Mouse (Mus musculus) liver, postnatal 0 days (tissue): ENCODE results near the gene Vim. TPM values are rescaled to one million over a fixed set of nuclear protein-coding genes. Genes with fewer than 3 reads are reported as not detected.
"Not testable (repeated sequence)": the region's sequence is repeated elsewhere in the genome, so short reads cannot be mapped to it uniquely, and the experiment has no call there.

ENCODE experiments used
- ATAC-seq: fragments of 200-750 bp; cut with Nextera tagmentation; 2 replicates; pipeline ENCODE4 v1.8.0; 2017; ENCODE audit warnings: mild to moderate bottlenecking, moderate library complexity
- DNase-seq: peaks from one replicate; pipeline ENCODE4 v3.0.0-alpha.2; 2016
- H3K27ac ChIP-seq: fragments of 300-500 bp; sonication (generic); 2 replicates; pipeline ENCODE4 v1.5.1; 2014; ENCODE audit warnings: antibody characterized with exemption, moderate library complexity, mild to moderate bottlenecking, low read depth
- H3K27me3 ChIP-seq: fragments of 300-500 bp; sonication (generic); 2 replicates; pipeline ENCODE4 v1.6.1; 2014; ENCODE audit warnings: low read length, control low read depth, mixed read lengths; ENCODE audit not compliant: insufficient read depth
- H3K36me3 ChIP-seq: fragments of 300-500 bp; sonication (generic); replicated peaks from 2 replicates; pipeline ENCODE4 v1.6.1; 2014; ENCODE audit warnings: mild to moderate bottlenecking, control low read depth, low read length, moderate library complexity, mixed read lengths; ENCODE audit not compliant: insufficient read depth
- H3K4me1 ChIP-seq: fragments of 300-500 bp; sonication (generic); 2 replicates; pipeline ENCODE4 v1.6.1; 2014; ENCODE audit warnings: antibody characterized with exemption, mild to moderate bottlenecking, control low read depth; ENCODE audit not compliant: insufficient read depth
- H3K4me2 ChIP-seq: fragments of 300-500 bp; sonication (generic); 2 replicates; pipeline ENCODE4 v1.6.1; 2014; ENCODE audit warnings: low read depth, mild to moderate bottlenecking, low read length, moderate library complexity, mixed read lengths
- H3K4me3 ChIP-seq: fragments of 300-500 bp; sonication (generic); 2 replicates; pipeline ENCODE4 v1.5.1; 2014; ENCODE audit warnings: low read depth, low read length
- H3K9ac ChIP-seq: fragments of 300-500 bp; sonication (generic); replicated peaks from 2 replicates; pipeline ENCODE4 v1.6.1; 2014; ENCODE audit warnings: mild to moderate bottlenecking, moderate library complexity
- H3K9me3 ChIP-seq: fragments of 300-500 bp; sonication (generic); 2 replicates; pipeline ENCODE4 v1.6.1; 2016; ENCODE audit warnings: mild to moderate bottlenecking, control low read depth, low read length, mixed read lengths
- CTCF ChIP-seq: sonication (generic); IDR thresholded peaks from 2 replicates; pipeline ENCODE4 v1.5.1; 2016; ENCODE audit warnings: antibody characterized with exemption, low read depth
- EP300 ChIP-seq: IDR thresholded peaks from 2 replicates; pipeline ENCODE4 v1.6.1; 2016; ENCODE audit warnings: antibody characterized with exemption, low read depth, mild to moderate bottlenecking
- WGBS: fragments of 180-500 bp; shearing (Covaris S2); extraction: QIAGEN DNeasy Blood & Tissue Kit; methylation state at CpG from one replicate; pipeline ENCODE4 v1.1.7; 2014; ENCODE audit not compliant: insufficient replicate concordance; 5-methylcytosine and 5-hydroxymethylcytosine counted together
- polyA plus RNA-seq: library from polyadenylated mRNA; unstranded; fragments of >200 nt; fragmentation: Nextera tagmentation; extraction: Ambion mirVana; gene quantifications from 2 replicates; pipeline ENCODE4 v1.2.1, GENCODE M21; 2015

Vim gene
- polyA plus RNA-seq, 1 experiment from 2014 or later = 105 TPM

- ATAC-seq = no peak
- H3K4me2 ChIP-seq = no peak overlapping the region
Observed at GRCm38 (mm10) chr2:13603093-13603492, 29.4 kb downstream of the Vim start.

GRCm38 (mm10) chr2:13603636-13604035 is 29.9 kb downstream of the Vim start:
- H3K4me1 ChIP-seq, H3K4me3 ChIP-seq, DNase-seq, H3K36me3 ChIP-seq, H3K9ac ChIP-seq, H3K4me2 ChIP-seq, H3K9me3 ChIP-seq, H3K27me3 ChIP-seq, H3K27ac ChIP-seq: not testable (repeated sequence)
- 28% methylated on average over 4 of the region's 5 CpGs for WGBS
- ATAC-seq = peak; percentile 83

More at GRCm38 (mm10) chr2:13603093-13603492, 29.4 kb downstream of the Vim start:
- no peak overlapping the region for H3K27ac ChIP-seq
- no peak overlapping the region for H3K9ac ChIP-seq
- no peaks in the 10 kb centered on the region for H3K9me3 ChIP-seq
- H3K36me3 ChIP-seq = no peaks in the 10 kb centered on the region
- no peak for DNase-seq
- H3K27me3 ChIP-seq = no peaks in the 10 kb centered on the region
- no peaks in the 10 kb centered on the region for H3K4me1 ChIP-seq
- no peak overlapping the region for H3K4me3 ChIP-seq
- no peak for TF ChIP-seq CTCF
- no peak for TF ChIP-seq EP300

GRCm38 (mm10) chr2:13630136-13630832 is 56.6 kb downstream of the Vim start:
- Histone ChIP-seq H3K9me3 (no peaks in the 10 kb centered on the region), H3K4me2 (no peak overlapping the region), H3K27ac (no peak overlapping the region), H3K27me3 (no peaks in the 10 kb centered on the region), H3K9ac (no peak overlapping the region), H3K4me3 (no peak overlapping the region), H3K36me3 (no peaks in the 10 kb centered on the region), H3K4me1 (no peaks in the 10 kb centered on the region)
- TF ChIP-seq CTCF (no peak), EP300 (no peak)
- DNase-seq = no peak
- WGBS = 74% methylated on average over 7 of the region's 7 CpGs
- ATAC-seq = no peak

Other genes with a start within 250 kb of the Vim start
- not detected in 2 replicates for gene Cubn, start 82.1 kb upstream of the Vim start, polyA plus RNA-seq
- 4.1 and 4.4 TPM in 2 replicates for gene Trdmt1, start 29.3 kb upstream of the Vim start, polyA plus RNA-seq
- 0.02 and 0.05 TPM in 2 replicates for gene St8sia6, start 220.1 kb downstream of the Vim start, polyA plus RNA-seq